Mouse (Mus musculus): ENCODE results near the gene Bpifb2.

GRCm38 (mm10) chr2:153931125-153931524 is 56.3 kb downstream of the Bpifb2 start:
- TF ChIP-seq CTCF (IDR thresholded peaks at IDR 0.05; ENCODE audit: borderline replicate concordance, insufficient read depth, low read depth, low read length) (no peak), POLR2A (IDR thresholded peaks at IDR 0.05; ENCODE audit: borderline replicate concordance, insufficient read depth, low read length) (no peak)

Measured in cerebellum, adult 2 months (tissue).